ENCODE assay signal across 8 mouse cellular contexts in genomic region chr2:158146223-158146622, GRCm38 (mm10). TPM values are rescaled to one million over a fixed set of nuclear protein-coding genes. Genes with fewer than 3 reads are reported as not detected.
DNase-seq lines count a peak whose midpoint lies in the region; ATAC-seq lines count a peak whose summit lies in the region.

TSS of gene Tgm2 (minus strand) at chr2:158146436.

- H3K27me3 ChIP-seq in hindbrain, embryonic 12.5 days = peaks cover 22% of the 10 kb centered on the region

- H3K4me2 ChIP-seq in hindbrain, embryonic 12.5 days (replicated peaks) = peak within 1 kb of the TSS; percentile 61

- 0 out of 2 replicates have a peak, but pooled peaks cover 3% of the 10 kb centered on the region for H3K9me3 ChIP-seq in hindbrain, embryonic 12.5 days (replicated peaks)

- H3K9ac ChIP-seq in hindbrain, embryonic 12.5 days = peak within 1 kb of the TSS; percentile 44; the same call in 1 of the 2 replicates

- peaks cover 12% of the 10 kb centered on the region for H3K4me1 ChIP-seq in hindbrain, embryonic 12.5 days

- under 1% methylated on average over 32 of the region's 33 CpGs for WGBS in hindbrain, embryonic 12.5 days

- DNase-seq in MN1 (ENCODE audit: low spot score) = peak; percentile 56
- peak; percentile 77 for DNase-seq in cerebellum, adult 9-11 months
- peak; percentile 28 to 48 for DNase-seq in frontal cortex, postnatal 14 days (ENCODE audit: low spot score in 2 of 2)
- peak; percentile 64 to 69 for DNase-seq in layer of hippocampus, postnatal 14 days (ENCODE audit: low spot score in 2 of 2)
- peak; percentile 95 for DNase-seq in lung, postnatal 25 days (ENCODE audit: low spot score)
- peak; percentile 51 for DNase-seq in retina, adult 2 months (ENCODE audit: low read depth, low spot score)
- DNase-seq in thymus, postnatal 36 days = peak; percentile 76 to 79

- H3K27ac ChIP-seq in hindbrain, embryonic 12.5 days = no peak within 1 kb of the TSS

- peak within 1 kb of the TSS; percentile 32 for H3K4me3 ChIP-seq in hindbrain, embryonic 12.5 days

- H3K36me3 ChIP-seq in hindbrain, embryonic 12.5 days = no peaks in the 10 kb centered on the region

- ATAC-seq in hindbrain, embryonic 12.5 days (ENCODE audit: low FRiP score) = peak; percentile 42; the same call in 1 of the 2 replicates

RNA-seq across cellular contexts. Expression of gene Tgm2, which starts in this region (rescaled TPM):
- polyA plus RNA-seq in hindbrain, embryonic 12.5 days (2016; fragmentation: Nextera tagmentation; extraction: Ambion mirVana) = 9.9 and 11.1 TPM in 2 replicates
- total RNA-seq in layer of hippocampus, postnatal 14 days (2021) = 1 to 10 TPM; 5.8 to 6.0 TPM

Comparison
In these comparisons a context has a peak if more than half of its experiments do, and no peak if none do; other contexts are left out.
1. DNase-seq: peak in every context shown above with its lines; median percentile 95 in lung, postnatal 25 days; 78 in thymus, postnatal 36 days; 77 in cerebellum, adult 9-11 months; 66 in layer of hippocampus, postnatal 14 days; 56 in MN1; 51 in retina, adult 2 months; 38 in frontal cortex, postnatal 14 days.